Comparison of ENCODE assay signal across 8 mouse cellular contexts in genomic region chr13:42828978-42829377, GRCm38 (mm10).
DNase-seq lines count a peak whose midpoint lies in the region; ATAC-seq lines count a peak whose summit lies in the region.

No protein-coding gene starts in this region.

- no peaks in the 10 kb centered on the region for H3K36me3 ChIP-seq in heart, embryonic 16.5 days (ENCODE audit: control insufficient read depth, insufficient read depth)
- no peaks in the 10 kb centered on the region for H3K36me3 ChIP-seq in lung, embryonic 15.5 days

- no peaks in the 10 kb centered on the region; the same call in 1 of the 2 replicates for H3K9me3 ChIP-seq in heart, embryonic 16.5 days (replicated peaks; ENCODE audit: control insufficient read depth, low read length)
- no peaks in the 10 kb centered on the region for H3K9me3 ChIP-seq in lung, embryonic 15.5 days

- DNase-seq in embryo, embryonic 10 days (ENCODE audit: low spot score), result peak; percentile 39
- DNase-seq in embryo, embryonic 10.5 days (ENCODE audit: low spot score), result no peak
- peak; percentile 19 for DNase-seq in adrenal gland, postnatal 14 days
- DNase-seq in testis, postnatal 10 days (ENCODE audit: low spot score), result no peak
- DNase-seq in right cerebral cortex, postnatal 4 days, result no peak
- DNase-seq in left cerebral cortex, adult 8-10 months (ENCODE audit: low spot score in 2 of 2), result no peak

- H3K4me2 ChIP-seq in heart, embryonic 16.5 days (ENCODE audit: low read depth, low read length), result peak overlapping the region; percentile 48
- no peak overlapping the region; the same call in 1 of the 2 replicates for H3K4me2 ChIP-seq in lung, embryonic 15.5 days

- ATAC-seq in heart, embryonic 16.5 days (replicated peaks; ENCODE audit: extremely low read depth, insufficient read depth, low FRiP score), result peak; percentile 52; the same call in 1 of the 2 replicates
- ATAC-seq in lung, embryonic 15.5 days (ENCODE audit: borderline replicate concordance, extremely low read depth, low FRiP score, low TSS enrichment), result peak; percentile 46; the same call in 1 of the 2 replicates

- peaks cover 3% of the 10 kb centered on the region for H3K4me1 ChIP-seq in heart, embryonic 16.5 days (ENCODE audit: control insufficient read depth, insufficient read depth, low read length)
- H3K4me1 ChIP-seq in lung, embryonic 15.5 days, result peaks cover 4% of the 10 kb centered on the region; the same call in 1 of the 2 replicates

- H3K27ac ChIP-seq in heart, embryonic 16.5 days (ENCODE audit: low read length), result peak overlapping the region; percentile 32; the same call in 1 of the 2 replicates
- no peak overlapping the region for H3K27ac ChIP-seq in lung, embryonic 15.5 days

- no peaks in the 10 kb centered on the region for H3K27me3 ChIP-seq in heart, embryonic 16.5 days (ENCODE audit: control insufficient read depth, insufficient read depth, low read length)
- H3K27me3 ChIP-seq in lung, embryonic 15.5 days, result no peaks in the 10 kb centered on the region

- H3K9ac ChIP-seq in heart, embryonic 16.5 days (ENCODE audit: low read length), result 0 out of 2 replicates have a peak overlapping the region, but pooled peaks have one; percentile 21
- no peak overlapping the region for H3K9ac ChIP-seq in lung, embryonic 15.5 days

- peak overlapping the region; percentile 4; the same call in 1 of the 2 replicates for H3K4me3 ChIP-seq in heart, embryonic 16.5 days (ENCODE audit: low read length)
- H3K4me3 ChIP-seq in lung, embryonic 15.5 days, result no peak overlapping the region

- WGBS in heart, embryonic 16.5 days, result 9% methylated on average over 9 of the region's 9 CpGs
- WGBS in lung, embryonic 15.5 days, result 31% methylated on average over 9 of the region's 9 CpGs

Comparison
In these comparisons a context has a peak if more than half of its experiments do, and no peak if none do; other contexts are left out.
1. DNase-seq: peak in embryo, embryonic 10 days (single experiment) and adrenal gland, postnatal 14 days (single experiment); none in embryo, embryonic 10.5 days (single experiment), testis, postnatal 10 days (single experiment), right cerebral cortex, postnatal 4 days (single experiment) and left cerebral cortex, adult 8-10 months (0 of 2).